Mouse (Mus musculus) hindbrain, embryonic 16.5 days (tissue): ENCODE results near the gene Xbp1. TPM values are rescaled to one million over a fixed set of nuclear protein-coding genes. Genes with fewer than 3 reads are reported as not detected.
"Not testable (repeated sequence)": the region's sequence is repeated elsewhere in the genome, so short reads cannot be mapped to it uniquely, and the experiment has no call there.

Experiments used
- ATAC-seq: fragments of 200-750 bp; cut with Nextera tagmentation; 2 replicates; pipeline ENCODE4 v1.8.0; 2017; ENCODE audit warnings: moderate TSS enrichment, moderate library complexity
- H3K27ac ChIP-seq: fragments of 300-500 bp; sonication (generic); 2 replicates; pipeline ENCODE4 v1.5.1; 2014; ENCODE audit warnings: low read depth, mild to moderate bottlenecking, control low read depth, low read length, moderate library complexity
- H3K27me3 ChIP-seq: fragments of 300-500 bp; sonication (generic); replicated peaks from 2 replicates; pipeline ENCODE4 v1.6.1; 2014; ENCODE audit warnings: low read length; ENCODE audit not compliant: control insufficient read depth, insufficient read depth
- H3K36me3 ChIP-seq: fragments of 300-500 bp; sonication (generic); 2 replicates; pipeline ENCODE4 v1.6.1; 2014; ENCODE audit warnings: mild to moderate bottlenecking, low read length, moderate library complexity, mixed read lengths; ENCODE audit not compliant: control insufficient read depth, insufficient read depth
- H3K4me1 ChIP-seq: fragments of 300-500 bp; sonication (generic); 2 replicates; pipeline ENCODE4 v1.6.1; 2014; ENCODE audit warnings: low read depth, low read length; ENCODE audit not compliant: control insufficient read depth, insufficient read depth
- H3K4me2 ChIP-seq: fragments of 300-500 bp; sonication (generic); 2 replicates; pipeline ENCODE4 v1.6.1; 2014; ENCODE audit warnings: mild to moderate bottlenecking, low read length, control low read depth, moderate library complexity
- H3K4me3 ChIP-seq: fragments of 300-500 bp; sonication (generic); 2 replicates; pipeline ENCODE4 v1.5.1; 2014; ENCODE audit warnings: mild to moderate bottlenecking, low read length, control low read depth, moderate library complexity
- H3K9ac ChIP-seq: fragments of 300-500 bp; sonication (generic); 2 replicates; pipeline ENCODE4 v1.6.1; 2014; ENCODE audit warnings: low read depth, mild to moderate bottlenecking, control low read depth, low read length, moderate library complexity
- H3K9me3 ChIP-seq: fragments of 300-500 bp; sonication (generic); 2 replicates; pipeline ENCODE4 v1.6.1; 2014; ENCODE audit warnings: mild to moderate bottlenecking, low read length, moderate library complexity; ENCODE audit not compliant: control insufficient read depth
- WGBS: fragments of 180-500 bp; shearing (Covaris S2); extraction: QIAGEN DNeasy Blood & Tissue Kit; methylation state at CpG from one replicate; pipeline ENCODE4 v1.1.7; 2014; 5-methylcytosine and 5-hydroxymethylcytosine counted together
- polyA plus RNA-seq: library from polyadenylated mRNA; unstranded; fragments of >200 nt; fragmentation: Nextera tagmentation; extraction: Ambion mirVana; gene quantifications from 2 replicates; pipeline ENCODE4 v1.2.1, GENCODE M21; 2015

Xbp1 gene
- polyA plus RNA-seq, 1 experiment from 2014 or later, result 148 TPM

DNA sequence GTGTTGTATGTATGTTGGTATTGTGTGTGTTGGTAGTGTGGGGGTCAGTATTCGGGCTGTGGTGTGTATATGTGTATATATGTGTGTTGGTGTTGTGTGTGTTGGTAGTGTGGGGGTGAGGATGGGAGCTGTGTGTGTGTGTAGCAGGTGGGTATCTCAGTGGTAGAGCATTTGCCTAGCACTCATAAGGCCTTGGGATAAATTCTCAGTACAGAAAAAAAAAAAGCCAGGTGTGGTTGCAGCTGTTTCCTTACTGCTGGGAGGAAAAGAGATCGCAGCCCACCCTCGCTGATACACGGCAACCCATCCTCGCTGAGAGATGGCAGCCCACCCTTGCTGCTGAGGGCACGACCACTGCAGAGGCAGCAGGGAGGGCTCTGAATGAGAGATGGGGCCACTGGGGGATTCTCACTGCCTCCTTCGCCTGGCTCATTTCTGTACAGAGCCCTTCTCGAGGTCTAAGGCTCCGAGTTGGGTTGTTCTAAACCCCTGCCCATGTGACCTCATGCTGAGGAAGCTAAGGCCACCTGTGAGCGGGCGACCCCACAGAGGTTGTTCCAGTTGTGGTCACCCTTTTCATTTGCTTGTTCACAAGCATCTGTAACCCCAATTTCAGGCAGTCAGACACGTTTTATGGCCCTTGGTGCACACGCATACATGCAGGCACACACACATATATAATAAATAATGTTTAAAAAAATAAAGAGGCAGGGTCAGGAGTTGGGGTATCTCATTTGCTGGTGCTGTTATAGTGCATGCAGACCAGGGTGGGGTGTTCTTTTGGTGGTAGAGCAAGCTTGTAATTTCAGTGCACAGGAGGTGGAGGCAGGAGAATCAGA, 19.3 kb upstream of the Xbp1 start:
- Histone ChIP-seq H3K4me3 (no peak overlapping the region), H3K27me3 (no peaks in the 10 kb centered on the region), H3K27ac (no peak overlapping the region), H3K4me1 (no peaks in the 10 kb centered on the region), H3K9ac (no peak overlapping the region), H3K9me3 (no peaks in the 10 kb centered on the region), H3K36me3 (no peaks in the 10 kb centered on the region), H3K4me2 (no peak overlapping the region)
- 77% methylated on average over 13 of the region's 13 CpGs for WGBS
- no peak for ATAC-seq

DNA sequence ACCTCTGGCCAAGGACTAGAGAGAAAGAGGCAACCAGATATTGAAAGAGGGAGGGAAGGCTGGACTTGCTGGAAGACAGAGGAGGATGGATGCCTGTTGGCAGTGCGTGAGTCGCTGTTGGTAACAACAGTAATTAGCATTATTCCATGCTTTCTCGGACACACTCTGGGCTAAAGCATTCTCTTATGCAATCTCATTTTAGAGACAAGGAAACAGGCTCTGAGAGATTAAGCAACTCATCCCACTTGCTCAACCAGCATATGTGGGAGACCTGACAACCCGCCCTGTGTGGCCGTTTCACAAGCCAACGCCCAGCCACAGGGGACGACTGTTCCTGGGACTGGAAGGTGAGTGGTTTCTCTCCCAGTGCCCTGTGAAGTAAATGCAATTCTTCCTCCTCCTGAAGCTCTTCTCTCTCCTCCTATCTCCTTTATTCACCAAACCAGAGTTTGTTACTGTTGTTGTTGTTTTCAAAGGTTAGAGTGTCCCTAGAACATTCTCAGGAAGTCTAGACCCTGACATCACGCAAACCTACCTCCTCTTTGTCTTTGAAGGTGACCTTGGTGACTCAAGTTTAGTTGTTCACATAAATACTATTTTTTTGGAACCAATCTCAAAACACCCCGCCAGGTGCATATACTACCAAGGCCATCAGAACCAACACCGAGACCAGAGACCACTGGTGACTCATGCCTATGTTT, 18.0 kb upstream of the Xbp1 start:
- no peak for ATAC-seq
- Histone ChIP-seq H3K27ac (no peak overlapping the region), H3K4me2 (no peak overlapping the region), H3K36me3 (no peaks in the 10 kb centered on the region), H3K4me1 (no peaks in the 10 kb centered on the region), H3K4me3 (no peak overlapping the region), H3K27me3 (no peaks in the 10 kb centered on the region), H3K9ac (no peak overlapping the region), H3K9me3 (no peaks in the 10 kb centered on the region)
- WGBS, result 85% methylated on average over 10 of the region's 10 CpGs

DNA sequence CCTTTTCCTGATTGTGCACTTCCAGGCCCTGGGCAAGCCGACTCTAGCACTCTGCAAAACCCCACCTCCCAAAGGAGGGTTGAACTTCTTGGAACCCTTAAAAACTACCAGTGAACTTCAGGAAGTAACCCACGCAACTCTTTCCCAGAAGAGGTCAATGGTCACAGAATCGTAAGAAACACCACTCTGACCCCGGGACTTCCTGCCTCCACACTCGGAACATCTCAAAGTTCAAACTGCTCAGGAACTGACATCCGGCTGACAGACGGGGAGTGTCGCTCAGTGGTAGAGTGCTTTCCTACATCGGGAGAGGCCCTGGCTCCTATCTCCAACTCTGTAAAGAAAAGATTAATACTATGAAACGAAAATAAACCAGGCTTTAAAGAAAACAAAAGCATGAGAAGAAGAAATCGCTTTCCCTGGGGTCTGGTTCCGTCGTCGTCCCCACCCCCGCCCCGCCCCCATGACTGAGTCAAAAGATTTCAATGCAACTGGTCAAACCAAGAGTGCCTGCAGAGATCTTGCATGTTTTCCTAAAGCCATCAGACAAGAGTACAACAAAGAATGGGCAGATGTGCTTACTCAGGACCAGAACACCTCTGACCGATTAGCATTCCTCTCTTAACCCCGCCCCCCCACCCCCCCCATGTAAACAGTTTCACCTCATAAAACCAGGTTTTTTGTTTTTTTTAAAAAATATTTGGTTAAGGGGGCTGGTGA, 14.4 kb upstream of the Xbp1 start:
- H3K4me2 ChIP-seq, result no peak overlapping the region; the same call in 1 of the 2 replicates

DNA sequence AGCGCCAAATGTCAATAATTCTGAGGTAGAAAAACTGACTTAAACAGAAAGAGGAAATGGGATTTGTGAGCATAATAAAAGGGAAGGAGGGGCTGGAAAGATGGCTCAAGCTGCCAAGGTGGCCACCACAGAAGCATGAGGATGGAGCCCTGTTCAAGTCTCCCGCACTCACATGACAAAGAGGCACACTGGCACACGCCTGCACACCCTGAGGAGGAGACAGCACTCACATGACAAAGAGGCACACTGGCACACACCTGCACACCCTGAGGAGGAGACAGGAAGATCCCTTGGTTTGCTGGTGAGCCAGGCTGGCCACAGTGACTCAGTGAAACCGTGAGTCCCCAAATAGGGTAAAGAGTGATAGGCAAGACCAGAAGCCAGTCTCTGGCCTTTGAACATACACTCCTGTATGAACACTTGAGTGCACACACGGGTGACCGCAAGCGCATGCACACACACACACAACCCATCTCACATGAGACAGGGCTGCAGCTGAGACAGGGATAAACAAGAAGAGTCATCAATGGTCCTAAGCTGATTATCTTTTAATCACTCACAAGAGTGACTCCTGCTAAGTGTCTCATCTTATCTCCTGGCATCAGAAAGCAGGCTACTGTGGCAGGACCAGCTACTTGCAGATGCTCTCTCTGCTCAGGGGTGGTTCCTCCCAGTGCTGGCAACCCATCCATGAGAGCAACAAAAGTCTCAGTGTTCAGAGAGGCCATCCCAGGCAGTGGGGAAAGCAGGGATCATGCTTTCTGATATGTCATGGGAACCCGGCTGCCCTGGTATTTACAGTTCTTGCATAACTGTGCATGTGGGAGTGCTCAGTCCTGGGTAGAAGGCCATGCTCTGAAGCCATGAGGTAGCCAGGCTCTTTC, 11.0 kb upstream of the Xbp1 start:
- H3K4me1 ChIP-seq, result no peaks in the 10 kb centered on the region
- no peak overlapping the region for H3K4me3 ChIP-seq
- no peak overlapping the region for H3K9ac ChIP-seq
- no peaks in the 10 kb centered on the region for H3K27me3 ChIP-seq
- 86% methylated on average over 8 of the region's 8 CpGs for WGBS
- no peak overlapping the region for H3K4me2 ChIP-seq
- H3K9me3 ChIP-seq, result no peaks in the 10 kb centered on the region
- no peaks in the 10 kb centered on the region for H3K36me3 ChIP-seq
- ATAC-seq, result no peak
- H3K27ac ChIP-seq, result no peak overlapping the region

More for the DNA sequence above, 14.4 kb upstream of the Xbp1 start:
- WGBS, result 34% methylated on average over 18 of the region's 18 CpGs
- Histone ChIP-seq H3K4me1 (no peaks in the 10 kb centered on the region), H3K9ac (no peak overlapping the region), H3K27ac (no peak overlapping the region), H3K27me3 (no peaks in the 10 kb centered on the region), H3K4me3 (no peak overlapping the region), H3K9me3 (no peaks in the 10 kb centered on the region), H3K36me3 (no peaks in the 10 kb centered on the region)
- ATAC-seq, result no peak

DNA sequence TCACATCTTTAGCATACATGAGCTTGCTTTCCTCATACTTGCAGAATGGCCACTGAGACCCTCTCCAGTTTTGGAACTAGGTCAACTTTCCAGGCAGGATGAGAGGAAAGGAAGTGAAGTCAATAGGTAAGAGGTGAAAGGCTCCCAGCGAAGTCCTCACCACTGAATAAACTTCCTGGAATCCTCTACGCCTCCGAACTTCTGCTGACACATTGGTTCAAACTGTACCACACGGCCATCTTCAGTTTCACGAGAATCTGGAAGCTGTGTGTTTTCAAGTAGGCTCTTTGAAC, 10.4 kb upstream of the Xbp1 start:
- Histone ChIP-seq H3K27me3 (no peaks in the 10 kb centered on the region), H3K9ac (no peak overlapping the region), H3K9me3 (no peaks in the 10 kb centered on the region), H3K4me2 (no peak overlapping the region), H3K4me1 (no peaks in the 10 kb centered on the region), H3K4me3 (no peak overlapping the region), H3K27ac (no peak overlapping the region), H3K36me3 (no peaks in the 10 kb centered on the region)
- WGBS, result 87% methylated on average over 5 of the region's 5 CpGs
- ATAC-seq, result no peak

DNA sequence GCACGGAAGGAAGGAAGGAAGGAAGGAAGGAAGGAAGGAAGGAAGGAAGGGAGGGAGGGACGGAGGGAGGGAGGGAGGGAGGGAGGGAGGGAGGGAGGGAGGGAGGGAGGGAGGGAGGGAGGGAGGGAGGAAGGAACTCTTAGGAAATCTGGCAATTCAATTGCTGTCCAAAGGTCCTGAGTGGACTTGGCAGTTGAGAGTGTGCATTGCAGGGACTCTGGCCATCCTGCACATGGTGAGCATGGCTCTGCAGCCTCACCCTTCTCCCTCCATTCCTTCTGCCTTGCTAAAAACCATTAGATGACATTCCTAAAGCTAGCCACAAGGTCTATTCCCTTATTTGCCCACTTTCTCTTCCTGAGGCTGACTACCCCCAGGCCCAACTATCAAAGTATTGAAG, 9.8 kb upstream of the Xbp1 start:
- not testable (repeated sequence) for H3K4me2 ChIP-seq, H3K36me3 ChIP-seq, H3K4me3 ChIP-seq, H3K9ac ChIP-seq, ATAC-seq, H3K27ac ChIP-seq, H3K9me3 ChIP-seq, H3K4me1 ChIP-seq, H3K27me3 ChIP-seq
- 86% methylated on average over 1 of the region's 2 CpGs for WGBS

DNA sequence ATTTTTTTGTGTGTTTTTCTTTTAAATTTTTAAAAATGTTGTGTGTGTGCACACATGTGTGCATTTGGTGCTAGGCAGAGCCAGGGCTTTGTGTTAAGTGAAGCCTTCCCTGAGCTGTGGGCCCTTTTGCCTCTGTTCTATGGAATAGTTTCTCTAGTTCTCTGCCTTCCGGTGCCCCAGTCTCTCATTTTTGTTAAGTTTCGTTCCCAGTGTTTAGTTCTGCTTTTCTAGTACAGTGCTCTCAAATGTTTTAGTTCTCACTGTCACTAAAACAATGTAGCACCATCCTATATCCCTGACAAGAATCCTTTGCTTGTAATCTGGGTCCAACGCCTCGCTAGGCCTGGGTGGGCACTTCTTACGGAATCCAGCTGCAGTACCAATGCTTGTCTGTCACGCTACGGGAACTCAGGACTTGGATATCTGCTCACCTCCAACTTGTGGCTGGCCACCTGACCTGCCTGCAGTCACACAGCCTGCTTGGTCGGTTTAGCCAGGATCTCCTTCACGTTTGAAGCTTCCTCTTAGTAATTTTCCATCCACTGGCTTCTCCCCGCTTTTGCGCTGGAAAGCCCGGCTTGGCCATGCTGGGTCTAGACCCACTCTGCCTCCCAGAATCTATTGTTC, 8.2 kb upstream of the Xbp1 start:
- Histone ChIP-seq H3K4me3 (no peak overlapping the region), H3K27me3 (no peaks in the 10 kb centered on the region), H3K9me3 (no peaks in the 10 kb centered on the region), H3K27ac (no peak overlapping the region), H3K36me3 (no peaks in the 10 kb centered on the region), H3K9ac (no peak overlapping the region), H3K4me2 (no peak overlapping the region), H3K4me1 (no peaks in the 10 kb centered on the region)
- no peak for ATAC-seq
- WGBS, result 84% methylated on average over 12 of the region's 12 CpGs

DNA sequence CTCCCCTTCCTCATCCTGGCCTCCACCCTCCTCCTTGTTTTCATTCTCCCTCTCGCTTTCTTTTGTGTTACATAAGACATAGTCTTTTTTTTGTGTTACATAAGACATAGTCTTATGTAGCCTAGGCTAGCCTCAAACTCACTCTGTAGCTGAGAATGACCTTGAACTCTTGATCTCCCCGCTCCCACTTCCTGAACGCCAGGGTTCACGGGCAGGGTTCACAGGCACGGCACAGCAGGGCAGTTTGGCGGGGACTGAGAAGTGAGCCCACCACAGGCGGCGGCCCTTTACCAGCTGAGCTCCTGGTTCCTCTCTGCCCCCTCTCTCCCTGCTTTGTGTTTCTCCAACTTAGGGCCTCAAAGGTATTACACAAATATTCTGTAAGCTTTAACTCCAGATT, 7.5 kb upstream of the Xbp1 start:
- ATAC-seq, result no peak

More for the DNA sequence above, 7.5 kb upstream of the Xbp1 start:
- H3K27me3 ChIP-seq, result no peaks in the 10 kb centered on the region
- H3K4me2 ChIP-seq, result no peak overlapping the region
- no peaks in the 10 kb centered on the region for H3K36me3 ChIP-seq
- H3K9ac ChIP-seq, result no peak overlapping the region
- WGBS, result 77% methylated on average over 8 of the region's 8 CpGs
- H3K27ac ChIP-seq, result no peak overlapping the region
- H3K4me3 ChIP-seq, result no peak overlapping the region
- H3K9me3 ChIP-seq, result no peaks in the 10 kb centered on the region
- no peaks in the 10 kb centered on the region for H3K4me1 ChIP-seq
